Mouse (Mus musculus): ENCODE results near the gene Slc23a4. TPM values are rescaled to one million over a fixed set of nuclear protein-coding genes. Genes with fewer than 3 reads are reported as not detected.

The Slc23a4 gene
- polyA plus RNA-seq, 1 experiment from 2014 or later: 0.53 TPM

DNA sequence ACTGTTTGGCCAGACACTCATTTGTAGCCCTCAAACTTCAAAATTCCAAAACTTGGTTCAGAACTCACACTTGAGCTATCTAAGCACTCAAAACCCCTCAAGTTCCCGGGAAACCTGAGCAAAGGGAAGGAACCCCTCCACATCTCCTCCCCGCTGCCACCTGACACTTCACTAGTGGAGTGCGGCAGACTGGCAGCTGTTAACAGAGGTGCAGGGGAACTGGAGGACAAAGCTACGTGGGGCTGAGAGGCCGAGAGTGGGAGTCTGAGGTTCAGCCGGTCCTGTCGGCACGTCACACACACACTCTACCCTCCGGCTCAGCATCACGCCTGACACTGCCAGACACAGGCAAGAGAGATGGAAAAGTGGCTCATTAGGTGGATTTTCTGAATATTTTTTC, 84.4 kb downstream of the Slc23a4 start:
- Histone ChIP-seq H3K4me1 (ENCODE audit: control insufficient read depth, insufficient read depth, low read length) (no peaks in the 10 kb centered on the region), H3K27me3 (replicated peaks; ENCODE audit: control insufficient read depth, insufficient read depth, low read length) (no peaks in the 10 kb centered on the region), H3K4me3 (ENCODE audit: low read depth, low read length) (no peak overlapping the region), H3K36me3 (ENCODE audit: control insufficient read depth, insufficient read depth, low read length) (peaks cover 76% of the 10 kb centered on the region), H3K9ac (ENCODE audit: low read depth, low read length) (no peak overlapping the region), H3K9me3 (ENCODE audit: control insufficient read depth, low read length) (no peaks in the 10 kb centered on the region), H3K27ac (replicated peaks; ENCODE audit: low read depth, low read length) (no peak overlapping the region), H3K4me2 (ENCODE audit: low read depth, low read length) (no peak overlapping the region)
- no peak for DNase-seq (ENCODE audit: low spot score)
- 77% methylated on average over 10 of the region's 10 CpGs for WGBS
- no peak for ATAC-seq (ENCODE audit: low read depth)

GRCm38 (mm10) chr6:34903441-34903840, 84.8 kb downstream of the Slc23a4 start:
- H3K27me3 ChIP-seq (replicated peaks; ENCODE audit: control insufficient read depth, insufficient read depth, low read length): no peaks in the 10 kb centered on the region
- H3K9ac ChIP-seq (ENCODE audit: low read depth, low read length): no peak overlapping the region
- no peaks in the 10 kb centered on the region for H3K9me3 ChIP-seq (ENCODE audit: control insufficient read depth, low read length)
- DNase-seq (ENCODE audit: low spot score) (no peak), ATAC-seq (ENCODE audit: low read depth) (no peak)
- no peaks in the 10 kb centered on the region for H3K4me1 ChIP-seq (ENCODE audit: control insufficient read depth, insufficient read depth, low read length)
- peaks cover 78% of the 10 kb centered on the region for H3K36me3 ChIP-seq (ENCODE audit: control insufficient read depth, insufficient read depth, low read length)
- 87% methylated on average over 5 of the region's 5 CpGs for WGBS
- H3K4me2 ChIP-seq (ENCODE audit: low read depth, low read length): no peak overlapping the region
- no peak overlapping the region for H3K27ac ChIP-seq (replicated peaks; ENCODE audit: low read depth, low read length)
- H3K4me3 ChIP-seq (ENCODE audit: low read depth, low read length): no peak overlapping the region

DNA sequence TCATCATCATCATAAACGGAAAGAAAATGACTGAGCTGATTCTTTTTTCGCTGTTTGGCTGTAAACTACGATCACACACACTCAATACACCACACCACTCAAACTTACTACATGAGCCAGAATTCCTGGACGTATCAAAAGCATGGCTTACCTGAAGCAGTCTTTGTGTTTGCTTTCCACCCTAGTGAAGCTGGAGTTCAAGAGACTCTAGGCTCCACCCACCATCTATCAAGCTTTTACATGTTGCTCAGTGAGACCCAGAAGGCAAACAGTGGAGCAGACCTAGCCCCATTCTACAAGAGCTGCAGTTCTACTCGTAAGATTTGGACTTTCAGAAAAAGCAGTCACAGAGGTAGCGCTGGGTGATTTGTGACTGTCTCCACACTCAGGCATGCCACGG, 85.6 kb downstream of the Slc23a4 start:
- peaks cover 78% of the 10 kb centered on the region for H3K36me3 ChIP-seq (ENCODE audit: control insufficient read depth, insufficient read depth, low read length)
- no peak overlapping the region for H3K4me2 ChIP-seq (ENCODE audit: low read depth, low read length)
- no peaks in the 10 kb centered on the region for H3K9me3 ChIP-seq (ENCODE audit: control insufficient read depth, low read length)
- no peak overlapping the region for H3K27ac ChIP-seq (replicated peaks; ENCODE audit: low read depth, low read length)
- H3K4me3 ChIP-seq (ENCODE audit: low read depth, low read length): no peak overlapping the region
- no peaks in the 10 kb centered on the region for H3K4me1 ChIP-seq (ENCODE audit: control insufficient read depth, insufficient read depth, low read length)
- DNase-seq (ENCODE audit: low spot score): no peak
- no peak for ATAC-seq (ENCODE audit: low read depth)
- no peaks in the 10 kb centered on the region for H3K27me3 ChIP-seq (replicated peaks; ENCODE audit: control insufficient read depth, insufficient read depth, low read length)
- no peak overlapping the region for H3K9ac ChIP-seq (ENCODE audit: low read depth, low read length)
- WGBS: 89% methylated on average over 7 of the region's 7 CpGs

GRCm38 (mm10) chr6:34901911-34902444, 86.2 kb downstream of the Slc23a4 start:
- Histone ChIP-seq H3K4me1 (ENCODE audit: control insufficient read depth, insufficient read depth, low read length) (no peaks in the 10 kb centered on the region), H3K9me3 (ENCODE audit: control insufficient read depth, low read length) (no peaks in the 10 kb centered on the region), H3K9ac (ENCODE audit: low read depth, low read length) (no peak overlapping the region), H3K27ac (replicated peaks; ENCODE audit: low read depth, low read length) (no peak overlapping the region), H3K4me3 (ENCODE audit: low read depth, low read length) (no peak overlapping the region), H3K27me3 (replicated peaks; ENCODE audit: control insufficient read depth, insufficient read depth, low read length) (no peaks in the 10 kb centered on the region), H3K4me2 (ENCODE audit: low read depth, low read length) (no peak overlapping the region), H3K36me3 (ENCODE audit: control insufficient read depth, insufficient read depth, low read length) (peaks cover 77% of the 10 kb centered on the region)
- WGBS: 64% methylated on average over 9 of the region's 9 CpGs
- DNase-seq (ENCODE audit: low spot score) (no peak), ATAC-seq (ENCODE audit: low read depth) (0 out of 2 replicates have a peak, but pooled peaks have one; percentile 35)

- H3K27ac ChIP-seq (replicated peaks; ENCODE audit: low read depth, low read length): no peak overlapping the region
- WGBS: 78% methylated on average over 2 of the region's 2 CpGs
Observed at GRCm38 (mm10) chr6:34900990-34901389, 87.2 kb downstream of the Slc23a4 start.

DNA sequence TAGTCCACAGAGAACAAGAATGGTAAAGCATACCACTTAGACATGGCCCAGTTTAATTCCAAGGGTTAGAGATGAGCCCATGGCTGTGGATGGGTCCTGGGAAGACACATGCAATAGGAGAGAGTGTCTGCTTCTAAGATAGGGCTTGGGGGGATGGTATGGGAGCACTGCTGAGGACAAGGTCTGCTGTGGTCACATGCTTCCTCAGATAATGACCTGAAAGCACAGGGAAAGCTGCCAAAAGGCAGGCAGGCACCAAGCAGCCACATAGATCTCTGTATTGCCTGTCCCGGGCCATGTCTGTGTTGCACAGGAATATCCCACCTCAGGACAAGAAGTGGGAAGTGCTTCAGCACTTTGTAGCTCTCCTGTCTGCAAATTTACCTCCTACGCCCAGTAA, 89.1 kb downstream of the Slc23a4 start:
- no peaks in the 10 kb centered on the region for H3K9me3 ChIP-seq (ENCODE audit: control insufficient read depth, low read length)
- peaks cover 74% of the 10 kb centered on the region for H3K36me3 ChIP-seq (ENCODE audit: control insufficient read depth, insufficient read depth, low read length)
- H3K27ac ChIP-seq (replicated peaks; ENCODE audit: low read depth, low read length): no peak overlapping the region
- no peak overlapping the region for H3K4me3 ChIP-seq (ENCODE audit: low read depth, low read length)
- ATAC-seq (ENCODE audit: low read depth) (no peak), DNase-seq (ENCODE audit: low spot score) (no peak)
- H3K4me1 ChIP-seq (ENCODE audit: control insufficient read depth, insufficient read depth, low read length): no peaks in the 10 kb centered on the region
- H3K9ac ChIP-seq (ENCODE audit: low read depth, low read length): no peak overlapping the region
- WGBS: 92% methylated on average over 2 of the region's 2 CpGs
- H3K27me3 ChIP-seq (replicated peaks; ENCODE audit: control insufficient read depth, insufficient read depth, low read length): no peaks in the 10 kb centered on the region
- H3K4me2 ChIP-seq (ENCODE audit: low read depth, low read length): no peak overlapping the region

More at GRCm38 (mm10) chr6:34900990-34901389, 87.2 kb downstream of the Slc23a4 start:
- H3K9me3 ChIP-seq (ENCODE audit: control insufficient read depth, low read length): no peaks in the 10 kb centered on the region
- peaks cover 75% of the 10 kb centered on the region for H3K36me3 ChIP-seq (ENCODE audit: control insufficient read depth, insufficient read depth, low read length)
- H3K9ac ChIP-seq (ENCODE audit: low read depth, low read length): no peak overlapping the region
- no peak overlapping the region for H3K4me3 ChIP-seq (ENCODE audit: low read depth, low read length)
- no peaks in the 10 kb centered on the region for H3K27me3 ChIP-seq (replicated peaks; ENCODE audit: control insufficient read depth, insufficient read depth, low read length)
- ATAC-seq (ENCODE audit: low read depth) (peak; percentile 30; the same call in 1 of the 2 replicates), DNase-seq (ENCODE audit: low spot score) (no peak)
- no peaks in the 10 kb centered on the region for H3K4me1 ChIP-seq (ENCODE audit: control insufficient read depth, insufficient read depth, low read length)
- no peak overlapping the region for H3K4me2 ChIP-seq (ENCODE audit: low read depth, low read length)

GRCm38 (mm10) chr6:34896168-34896780, 91.9 kb downstream of the Slc23a4 start:
- WGBS: 63% methylated on average over 16 of the region's 16 CpGs
- peaks cover 79% of the 10 kb centered on the region for H3K36me3 ChIP-seq (ENCODE audit: control insufficient read depth, insufficient read depth, low read length)

DNA sequence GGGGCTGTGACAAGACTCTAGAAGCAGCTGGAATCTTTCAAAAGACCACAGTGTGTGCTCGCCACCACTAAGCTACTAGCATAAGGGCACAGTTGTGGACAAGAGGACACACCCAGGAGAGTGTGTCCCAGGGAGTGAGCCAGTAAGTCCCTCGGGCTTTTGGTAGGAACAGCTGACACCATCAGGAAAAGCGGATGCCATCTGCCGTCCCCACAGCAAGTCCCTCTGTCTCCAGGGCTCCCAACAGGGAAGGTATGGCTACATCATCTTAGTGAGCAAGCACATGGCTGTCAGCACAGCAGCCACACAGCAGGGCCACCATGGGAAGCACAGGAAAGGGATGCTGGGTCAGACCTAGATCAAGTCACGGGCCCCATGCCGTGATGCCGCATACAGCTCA, 92.6 kb downstream of the Slc23a4 start:
- ATAC-seq (ENCODE audit: low read depth) (peak; percentile 41), DNase-seq (ENCODE audit: low spot score) (no peak)
- H3K4me3 ChIP-seq (ENCODE audit: low read depth, low read length): no peak overlapping the region
- H3K27ac ChIP-seq (replicated peaks; ENCODE audit: low read depth, low read length): no peak overlapping the region
- no peaks in the 10 kb centered on the region for H3K9me3 ChIP-seq (ENCODE audit: control insufficient read depth, low read length)
- H3K4me1 ChIP-seq (ENCODE audit: control insufficient read depth, insufficient read depth, low read length): no peaks in the 10 kb centered on the region
- H3K36me3 ChIP-seq (ENCODE audit: control insufficient read depth, insufficient read depth, low read length): peaks cover 80% of the 10 kb centered on the region
- H3K4me2 ChIP-seq (ENCODE audit: low read depth, low read length): no peak overlapping the region
- H3K27me3 ChIP-seq (replicated peaks; ENCODE audit: control insufficient read depth, insufficient read depth, low read length): no peaks in the 10 kb centered on the region
- WGBS: 87% methylated on average over 7 of the region's 7 CpGs
- H3K9ac ChIP-seq (ENCODE audit: low read depth, low read length): no peak overlapping the region

More at GRCm38 (mm10) chr6:34896168-34896780, 91.9 kb downstream of the Slc23a4 start:
- Histone ChIP-seq H3K4me3 (ENCODE audit: low read depth, low read length) (no peak overlapping the region), H3K4me1 (ENCODE audit: control insufficient read depth, insufficient read depth, low read length) (no peaks in the 10 kb centered on the region), H3K9me3 (ENCODE audit: control insufficient read depth, low read length) (no peaks in the 10 kb centered on the region), H3K9ac (ENCODE audit: low read depth, low read length) (no peak overlapping the region), H3K27ac (replicated peaks; ENCODE audit: low read depth, low read length) (no peak overlapping the region), H3K27me3 (replicated peaks; ENCODE audit: control insufficient read depth, insufficient read depth, low read length) (no peaks in the 10 kb centered on the region), H3K4me2 (ENCODE audit: low read depth, low read length) (no peak overlapping the region)
- DNase-seq (ENCODE audit: low spot score) (no peak), ATAC-seq (ENCODE audit: low read depth) (no peak)

Data from embryonic facial prominence, embryonic 14.5 days (tissue).